In the genomic region with DNA sequence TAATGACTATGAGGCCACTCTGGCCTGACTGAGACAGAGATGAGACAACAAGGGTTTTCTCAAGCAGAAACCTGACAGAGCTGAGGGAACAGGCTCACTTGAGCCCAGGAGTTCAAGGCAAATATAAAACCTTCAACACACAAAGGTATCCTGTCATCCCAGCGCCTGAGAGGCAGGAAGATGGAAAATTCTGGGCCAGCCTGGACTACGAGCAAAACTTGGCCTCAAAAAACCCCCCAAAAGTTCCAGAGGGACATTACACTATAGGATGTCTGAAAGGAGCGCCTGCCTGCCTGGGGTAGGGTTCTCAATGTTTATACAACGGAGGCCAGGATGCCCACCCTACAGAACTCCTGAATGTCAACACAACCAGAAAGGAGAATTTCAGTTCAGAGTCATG, we compare ENCODE assay signal across 8 mouse cellular contexts. TPM values are rescaled to one million over a fixed set of nuclear protein-coding genes. Genes with fewer than 3 reads are reported as not detected.
A peak's percentile ranks its signal among the peaks of the same experiment; 100 is the strongest.
DNase-seq lines count a peak whose midpoint lies in the region; ATAC-seq lines count a peak whose summit lies in the region.

No protein-coding gene starts in this region.

- no peaks in the 10 kb centered on the region for H3K27me3 ChIP-seq in heart, embryonic 14.5 days (ENCODE audit: control insufficient read depth, insufficient read depth, low read length)
- no peaks in the 10 kb centered on the region for H3K27me3 ChIP-seq in hindbrain, embryonic 13.5 days
- no peaks in the 10 kb centered on the region for H3K27me3 ChIP-seq in midbrain, embryonic 13.5 days

- H3K36me3 ChIP-seq in heart, embryonic 14.5 days (ENCODE audit: control insufficient read depth, insufficient read depth, low read length): peaks cover 24% of the 10 kb centered on the region
- peaks cover 34% of the 10 kb centered on the region for H3K36me3 ChIP-seq in hindbrain, embryonic 13.5 days
- peaks cover 36% of the 10 kb centered on the region for H3K36me3 ChIP-seq in midbrain, embryonic 13.5 days

- no peak for ATAC-seq in heart, embryonic 14.5 days (ENCODE audit: insufficient number of reproducible peaks, insufficient read depth, low FRiP score, low read depth)
- no peak for ATAC-seq in hindbrain, embryonic 13.5 days (ENCODE audit: low FRiP score)
- ATAC-seq in midbrain, embryonic 13.5 days: no peak
- no peak for ATAC-seq in CD4-positive, CD25-positive, alpha-beta regulatory T cell, adult 4 months

- H3K4me2 ChIP-seq in heart, embryonic 14.5 days (ENCODE audit: low read length): peak overlapping the region; percentile 65
- peak overlapping the region; percentile 63 for H3K4me2 ChIP-seq in hindbrain, embryonic 13.5 days
- H3K4me2 ChIP-seq in midbrain, embryonic 13.5 days (replicated peaks): peak overlapping the region; percentile 68

- intact Hi-C loops in heart, postnatal 25 days (cut with DNase I): loop anchor here (1.0 kb wide), 1 partner anchor 24 kb away; no protein-coding TSS in a partner anchor

- H3K9ac ChIP-seq in heart, embryonic 14.5 days (ENCODE audit: low read length): peak overlapping the region; percentile 96
- peak overlapping the region; percentile 93 for H3K9ac ChIP-seq in hindbrain, embryonic 13.5 days
- H3K9ac ChIP-seq in midbrain, embryonic 13.5 days (replicated peaks): peak overlapping the region; percentile 90

- DNase-seq in heart, postnatal 25 days (ENCODE audit: low spot score): no peak
- DNase-seq in adrenal gland, adult (ENCODE audit: inconsistent age in 2 of 2, low spot score in 1 of 2): no peak
- no peak for DNase-seq in lung, postnatal 36 days

- WGBS in heart, embryonic 14.5 days: 74% methylated on average over 4 of the region's 4 CpGs
- 88% methylated on average over 4 of the region's 4 CpGs for WGBS in hindbrain, embryonic 13.5 days
- 93% methylated on average over 4 of the region's 4 CpGs for WGBS in midbrain, embryonic 13.5 days

- H3K27ac ChIP-seq in heart, embryonic 14.5 days (replicated peaks in 1 of 2; ENCODE audit: control insufficient read depth in 1 of 2, insufficient read depth in 1 of 2, low read depth in 2 of 2, low read length in 2 of 2): no peak overlapping the region
- H3K27ac ChIP-seq in brown adipose tissue, adult 24 weeks (replicated peaks; ENCODE audit: low read depth, low read length): no peak overlapping the region
- H3K27ac ChIP-seq in hindbrain, embryonic 13.5 days: no peak overlapping the region
- H3K27ac ChIP-seq in midbrain, embryonic 13.5 days: no peak overlapping the region

- peak overlapping the region; percentile 22 to 93 for H3K4me3 ChIP-seq in heart, embryonic 14.5 days (ENCODE audit: control insufficient read depth in 1 of 2, insufficient read depth in 1 of 2, low read depth in 1 of 2, low read length in 2 of 2)
- peak overlapping the region; percentile 15 for H3K4me3 ChIP-seq in brown adipose tissue, adult 24 weeks (ENCODE audit: insufficient read depth, low read depth, low read length)
- peak overlapping the region; percentile 84 for H3K4me3 ChIP-seq in hindbrain, embryonic 13.5 days
- peak overlapping the region; percentile 88 for H3K4me3 ChIP-seq in midbrain, embryonic 13.5 days (replicated peaks)

- H3K4me1 ChIP-seq in heart, embryonic 14.5 days (ENCODE audit: control insufficient read depth in 2 of 2, insufficient read depth in 2 of 2, low read length in 2 of 2): peaks cover 3 to 16% of the 10 kb centered on the region in 2 experiments; a peak in 3 of 4 replicates
- H3K4me1 ChIP-seq in brown adipose tissue, adult 24 weeks (ENCODE audit: control insufficient read depth, insufficient read depth, insufficient read length, low read length): peaks cover 16% of the 10 kb centered on the region
- H3K4me1 ChIP-seq in hindbrain, embryonic 13.5 days (replicated peaks): peaks cover 54% of the 10 kb centered on the region
- H3K4me1 ChIP-seq in midbrain, embryonic 13.5 days (replicated peaks): peaks cover 49% of the 10 kb centered on the region

- no peaks in the 10 kb centered on the region for H3K9me3 ChIP-seq in heart, embryonic 14.5 days (ENCODE audit: control insufficient read depth, low read length)
- no peaks in the 10 kb centered on the region for H3K9me3 ChIP-seq in hindbrain, embryonic 13.5 days
- no peaks in the 10 kb centered on the region for H3K9me3 ChIP-seq in midbrain, embryonic 13.5 days

RNA-seq across cellular contexts. Expression of gene Sh3gl1, which starts 1.2 kb away (rescaled TPM):
- polyA plus RNA-seq in heart, embryonic 14.5 days (2014; fragmentation: Nextera tagmentation; extraction: Ambion mirVana): 63.6 and 70.5 TPM in 2 replicates
- 10 to 100 TPM; 17.6 to 19.8 TPM for total RNA-seq in heart, postnatal 25 days (2021)
- polyA plus RNA-seq in brown adipose tissue, adult 24 weeks (2012; ENCODE audit: insufficient read depth, insufficient read length, missing spikeins): 14.0 and 16.1 TPM in 2 replicates
- polyA plus RNA-seq in hindbrain, embryonic 13.5 days (2015; fragmentation: Nextera tagmentation; extraction: Ambion mirVana): 116 and 118 TPM in 2 replicates
- 113 and 123 TPM in 2 replicates for polyA plus RNA-seq in midbrain, embryonic 13.5 days (2015; fragmentation: Nextera tagmentation; extraction: Ambion mirVana)
- polyA plus RNA-seq in CD4-positive, CD25-positive, alpha-beta regulatory T cell, adult 4 months (2017; shearing (Covaris generic)): 100 to 1,000 TPM in 1 of 2 experiments, 10 to 100 TPM in 1; 93.7 to 110 TPM

RNA-seq across cellular contexts. Expression of gene Chaf1a, which starts 5.0 kb away (rescaled TPM):
- polyA plus RNA-seq in heart, embryonic 14.5 days (2014; fragmentation: Nextera tagmentation; extraction: Ambion mirVana): 9.0 and 9.2 TPM in 2 replicates
- total RNA-seq in heart, postnatal 25 days (2021): 1 to 10 TPM in 1 of 2 experiments, under 1 TPM in 1; 0.95 to 1.2 TPM
- 0.99 and 2.7 TPM in 2 replicates for polyA plus RNA-seq in brown adipose tissue, adult 24 weeks (2012; ENCODE audit: insufficient read depth, insufficient read length, missing spikeins)
- polyA plus RNA-seq in hindbrain, embryonic 13.5 days (2015; fragmentation: Nextera tagmentation; extraction: Ambion mirVana): 6.1 and 6.9 TPM in 2 replicates
- polyA plus RNA-seq in midbrain, embryonic 13.5 days (2015; fragmentation: Nextera tagmentation; extraction: Ambion mirVana): 10.1 and 11.0 TPM in 2 replicates
- polyA plus RNA-seq in CD4-positive, CD25-positive, alpha-beta regulatory T cell, adult 4 months (2017; shearing (Covaris generic)): 1 to 10 TPM in 1 of 2 experiments, under 1 TPM in 1; 0.51 to 1.0 TPM

RNA-seq across cellular contexts. Expression of gene Mpnd, which starts 29.7 kb away (rescaled TPM):
- polyA plus RNA-seq in heart, embryonic 14.5 days (2014; fragmentation: Nextera tagmentation; extraction: Ambion mirVana): 73.9 and 84.4 TPM in 2 replicates
- total RNA-seq in heart, postnatal 25 days (2021): 10 to 100 TPM; 50.0 to 59.4 TPM
- polyA plus RNA-seq in brown adipose tissue, adult 24 weeks (2012; ENCODE audit: insufficient read depth, insufficient read length, missing spikeins): 43.2 and 52.6 TPM in 2 replicates
- polyA plus RNA-seq in hindbrain, embryonic 13.5 days (2015; fragmentation: Nextera tagmentation; extraction: Ambion mirVana): 159 and 163 TPM in 2 replicates
- 159 and 182 TPM in 2 replicates for polyA plus RNA-seq in midbrain, embryonic 13.5 days (2015; fragmentation: Nextera tagmentation; extraction: Ambion mirVana)
- polyA plus RNA-seq in CD4-positive, CD25-positive, alpha-beta regulatory T cell, adult 4 months (2017; shearing (Covaris generic)): 10 to 100 TPM in 1 of 2 experiments, 1 to 10 TPM in 1; 9.2 to 13.7 TPM

RNA-seq across cellular contexts. Expression of gene Stap2, which starts 29.8 kb away (rescaled TPM):
- 15.9 and 16.6 TPM in 2 replicates for polyA plus RNA-seq in heart, embryonic 14.5 days (2014; fragmentation: Nextera tagmentation; extraction: Ambion mirVana)
- 10 to 100 TPM; 14.1 to 14.6 TPM for total RNA-seq in heart, postnatal 25 days (2021)
- polyA plus RNA-seq in brown adipose tissue, adult 24 weeks (2012; ENCODE audit: insufficient read depth, insufficient read length, missing spikeins): 7.5 and 10.4 TPM in 2 replicates
- polyA plus RNA-seq in hindbrain, embryonic 13.5 days (2015; fragmentation: Nextera tagmentation; extraction: Ambion mirVana): 5.7 and 5.8 TPM in 2 replicates
- 4.6 and 5.0 TPM in 2 replicates for polyA plus RNA-seq in midbrain, embryonic 13.5 days (2015; fragmentation: Nextera tagmentation; extraction: Ambion mirVana)
- polyA plus RNA-seq in CD4-positive, CD25-positive, alpha-beta regulatory T cell, adult 4 months (2017; shearing (Covaris generic)): under 1 TPM in 1 of 2 experiments, not detected in 1; 0.70 TPM

RNA-seq across cellular contexts. Expression of gene Ubxn6, which starts 39.6 kb away (rescaled TPM):
- 41.3 and 42.5 TPM in 2 replicates for polyA plus RNA-seq in heart, embryonic 14.5 days (2014; fragmentation: Nextera tagmentation; extraction: Ambion mirVana)
- 10 to 100 TPM; 49.7 to 51.5 TPM for total RNA-seq in heart, postnatal 25 days (2021)
- polyA plus RNA-seq in brown adipose tissue, adult 24 weeks (2012; ENCODE audit: insufficient read depth, insufficient read length, missing spikeins): 41.1 and 69.6 TPM in 2 replicates
- polyA plus RNA-seq in hindbrain, embryonic 13.5 days (2015; fragmentation: Nextera tagmentation; extraction: Ambion mirVana): 77.2 and 86.0 TPM in 2 replicates
- polyA plus RNA-seq in midbrain, embryonic 13.5 days (2015; fragmentation: Nextera tagmentation; extraction: Ambion mirVana): 73.7 and 78.6 TPM in 2 replicates
- polyA plus RNA-seq in CD4-positive, CD25-positive, alpha-beta regulatory T cell, adult 4 months (2017; shearing (Covaris generic)): 10 to 100 TPM; 35.0 to 41.5 TPM

Comparison
In these comparisons a context has a peak if more than half of its experiments do, and no peak if none do; other contexts are left out.
1. H3K4me3 ChIP-seq: peak in every context shown above with its lines; median percentile 88 in midbrain, embryonic 13.5 days; 84 in hindbrain, embryonic 13.5 days; 58 in heart, embryonic 14.5 days; 15 in brown adipose tissue, adult 24 weeks.